Mouse (Mus musculus): ENCODE results near the gene Slc27a3. TPM values are rescaled to one million over a fixed set of nuclear protein-coding genes. Genes with fewer than 3 reads are reported as not detected.

Gene Slc27a3
- total and polyA plus RNA-seq, 3 experiments, result 1.9 to 2.8 TPM; not detected in 1

DNA sequence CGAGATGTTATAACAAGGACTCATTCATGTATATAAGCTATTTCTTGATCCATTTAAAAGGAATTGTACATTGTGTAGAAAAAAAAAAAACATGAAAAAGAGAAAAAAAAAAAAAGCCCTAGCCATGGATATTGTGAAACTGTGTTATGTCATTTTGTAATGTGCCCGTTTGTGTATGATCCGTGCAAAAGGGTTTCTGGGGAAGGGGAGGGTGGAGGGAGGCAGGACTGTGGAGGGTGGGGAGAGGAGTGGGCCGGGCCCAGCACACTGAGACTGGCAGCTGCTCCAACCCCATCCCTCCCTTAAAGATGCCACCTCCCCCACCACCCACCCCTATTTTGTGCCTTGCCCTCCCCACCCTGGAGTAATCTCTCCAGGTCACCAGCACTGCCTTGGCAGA lies 28.3 kb downstream of the Slc27a3 start:
- Histone ChIP-seq H3K79me2 (ENCODE audit: control insufficient read depth, insufficient read depth, low read length, poor library complexity) (no peaks in the 10 kb centered on the region), H3K36me3 (ENCODE audit: control insufficient read depth in 1 of 2, insufficient read depth in 2 of 2, low read length in 2 of 2) (peaks cover 0 to 15% of the 10 kb centered on the region in 2 experiments; a peak in 3 of 4 replicates)

DNA sequence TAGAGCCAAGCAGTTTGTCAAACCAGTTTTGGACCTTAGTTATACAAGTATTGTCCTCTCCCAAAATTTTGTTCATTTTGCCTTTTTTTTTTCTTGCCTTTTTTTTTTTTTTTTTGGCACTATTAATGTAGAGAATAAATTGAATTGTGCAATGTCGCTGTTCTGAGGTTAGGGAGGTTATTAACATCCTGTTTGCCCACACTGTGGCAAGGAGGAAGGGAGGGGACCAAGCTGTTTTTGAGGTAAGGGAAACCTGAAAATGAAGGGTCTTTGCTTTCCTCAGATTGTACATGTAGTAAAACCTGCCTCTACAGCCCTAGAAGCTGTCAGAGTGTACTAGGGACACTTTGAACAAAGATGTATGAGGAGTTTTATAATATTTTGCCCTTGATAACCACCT lies 30.5 kb downstream of the Slc27a3 start:
- H3K36me3 ChIP-seq (ENCODE audit: control insufficient read depth in 1 of 2, insufficient read depth in 2 of 2, low read length in 2 of 2), result peaks cover 0 to 32% of the 10 kb centered on the region in 2 experiments; a peak in 2 of 4 replicates
- no peak overlapping the region for H3K9ac ChIP-seq (ENCODE audit: control insufficient read depth, low read depth, low read length, poor library complexity, severe bottlenecking)
- no peaks in the 10 kb centered on the region for H3K79me2 ChIP-seq (ENCODE audit: control insufficient read depth, insufficient read depth, low read length, poor library complexity)
- TF ChIP-seq ETS1 (IDR thresholded peaks at IDR 0.05; ENCODE audit: low read depth, low read length), result no peak
- TF ChIP-seq KAT2A (conservative IDR thresholded peaks at IDR 0.05; ENCODE audit: low read depth, low read length), result no peak
- TF ChIP-seq POLR2AphosphoS5 (IDR thresholded peaks at IDR 0.05; ENCODE audit: borderline replicate concordance, low read depth, low read length), result no peak
- no peak for TF ChIP-seq TAL1 (IDR thresholded peaks at IDR 0.05; ENCODE audit: low read length)
- no peak for TF ChIP-seq ELF1 (IDR thresholded peaks at IDR 0.05; ENCODE audit: low read depth, low read length)
- no peak for TF ChIP-seq POLR2AphosphoS2 (IDR thresholded peaks at IDR 0.05; ENCODE audit: low read length)
- TF ChIP-seq TCF12 (IDR thresholded peaks at IDR 0.05; ENCODE audit: low read depth, low read length), result no peak
- no peak for TF ChIP-seq NELFE (IDR thresholded peaks at IDR 0.05; ENCODE audit: low read depth, low read length)
- TF ChIP-seq ZNF384 (IDR thresholded peaks at IDR 0.05; ENCODE audit: low read depth, low read length), result no peak
- TF ChIP-seq HCFC1 (IDR thresholded peaks at IDR 0.05; ENCODE audit: low read depth, low read length), result no peak
- no peak for TF ChIP-seq JUND (IDR thresholded peaks at IDR 0.05; ENCODE audit: low read depth, low read length)
- no peak for TF ChIP-seq MYB (IDR thresholded peaks at IDR 0.05; ENCODE audit: low read depth, low read length)
- TF ChIP-seq MXI1 (IDR thresholded peaks at IDR 0.05; ENCODE audit: low read depth, low read length), result no peak
- no peak overlapping the region for H3K27ac ChIP-seq (ENCODE audit: control insufficient read depth, low read depth, low read length)
- H3K9me3 ChIP-seq (replicated peaks; ENCODE audit: insufficient read depth, low read length), result no peaks in the 10 kb centered on the region
- no peak for DNase-seq (ENCODE audit: low read depth, low spot score)
- H3K4me3 ChIP-seq (ENCODE audit: control insufficient read depth in 1 of 2, insufficient read depth in 1 of 2, low read depth in 2 of 2, low read length in 2 of 2), result no peak overlapping the region
- no peaks in the 10 kb centered on the region for H3K4me1 ChIP-seq (ENCODE audit: control insufficient read depth in 1 of 2, insufficient read depth in 2 of 2, low read length in 2 of 2)
- no peaks in the 10 kb centered on the region for H3K27me3 ChIP-seq (ENCODE audit: control insufficient read depth in 1 of 2, insufficient read depth in 2 of 2, low read length in 2 of 2)

More for the DNA sequence above, 28.3 kb downstream of the Slc27a3 start:
- 0 out of 2 replicates have a peak, but pooled peaks have one; percentile 18 for TF ChIP-seq ZNF384 (IDR thresholded peaks at IDR 0.05; ENCODE audit: low read depth, low read length)
- no peak for TF ChIP-seq RAD21 (IDR thresholded peaks at IDR 0.05; ENCODE audit: low read depth, low read length)
- Histone ChIP-seq H3K27me3 (ENCODE audit: control insufficient read depth in 1 of 2, insufficient read depth in 2 of 2, low read length in 2 of 2) (no peaks in the 10 kb centered on the region), H3K4me1 (ENCODE audit: control insufficient read depth in 1 of 2, insufficient read depth in 2 of 2, low read length in 2 of 2) (peaks cover 0 to 3% of the 10 kb centered on the region in 2 experiments; a peak in 2 of 4 replicates), H3K4me3 (ENCODE audit: control insufficient read depth in 1 of 2, insufficient read depth in 1 of 2, low read depth in 2 of 2, low read length in 2 of 2) (no peak overlapping the region), H3K9me3 (replicated peaks; ENCODE audit: insufficient read depth, low read length) (no peaks in the 10 kb centered on the region), H3K27ac (ENCODE audit: control insufficient read depth, low read depth, low read length) (no peak overlapping the region), H3K9ac (ENCODE audit: control insufficient read depth, low read depth, low read length, poor library complexity, severe bottlenecking) (no peak overlapping the region)
- no peak for DNase-seq (ENCODE audit: low read depth, low spot score)

DNA sequence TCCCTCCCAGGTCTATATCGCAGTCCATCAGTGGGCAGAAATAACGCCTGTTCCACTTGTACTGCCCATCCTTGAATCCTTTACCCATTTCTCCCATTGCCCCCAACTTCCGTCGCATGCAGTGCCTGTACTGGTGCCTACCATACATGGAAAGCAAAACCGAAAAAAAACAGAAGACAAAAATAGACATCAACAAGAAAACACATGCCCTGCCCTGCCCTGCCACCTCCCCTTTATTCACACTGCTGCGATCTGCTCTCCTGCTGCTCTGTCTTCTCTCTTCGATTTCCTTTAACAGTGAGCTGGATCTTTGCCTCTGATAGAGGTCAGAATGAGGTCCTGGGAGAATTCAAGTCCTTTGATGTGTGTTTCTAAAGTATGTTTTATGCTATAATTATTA lies 31.8 kb downstream of the Slc27a3 start:
- no peaks in the 10 kb centered on the region for H3K4me1 ChIP-seq (ENCODE audit: control insufficient read depth in 1 of 2, insufficient read depth in 2 of 2, low read length in 2 of 2)
- TF ChIP-seq NRF1 (IDR thresholded peaks at IDR 0.05; ENCODE audit: insufficient read depth, low read depth, low read length, poor library complexity, severe bottlenecking), result no peak
- no peak for TF ChIP-seq CTCF (IDR thresholded peaks at IDR 0.05 in 2 of 3, conservative IDR thresholded peaks at IDR 0.05 in 1 of 3; ENCODE audit: control insufficient read depth in 1 of 3, insufficient read depth in 1 of 3, low read depth in 2 of 3, low read length in 3 of 3, poor library complexity in 1 of 3, severe bottlenecking in 1 of 3)
- TF ChIP-seq MAZ (IDR thresholded peaks at IDR 0.05; ENCODE audit: low read depth, low read length), result no peak
- no peak for TF ChIP-seq GATA1 (IDR thresholded peaks at IDR 0.05; ENCODE audit: low read depth, low read length)
- TF ChIP-seq POLR2AphosphoS2 (IDR thresholded peaks at IDR 0.05; ENCODE audit: low read length), result no peak
- no peak for TF ChIP-seq SMC3 (IDR thresholded peaks at IDR 0.05; ENCODE audit: low read depth, low read length)
- TF ChIP-seq ZC3H11A (IDR thresholded peaks at IDR 0.05; ENCODE audit: low read depth, low read length), result no peak
- TF ChIP-seq TCF12 (IDR thresholded peaks at IDR 0.05; ENCODE audit: low read depth, low read length), result no peak
- no peaks in the 10 kb centered on the region for H3K9me3 ChIP-seq (replicated peaks; ENCODE audit: insufficient read depth, low read length)
- H3K4me3 ChIP-seq (ENCODE audit: control insufficient read depth in 1 of 2, insufficient read depth in 1 of 2, low read depth in 2 of 2, low read length in 2 of 2), result no peak overlapping the region
- no peak for DNase-seq (ENCODE audit: low read depth, low spot score)
- H3K79me2 ChIP-seq (ENCODE audit: control insufficient read depth, insufficient read depth, low read length, poor library complexity), result no peaks in the 10 kb centered on the region
- no peaks in the 10 kb centered on the region for H3K27me3 ChIP-seq (ENCODE audit: control insufficient read depth in 1 of 2, insufficient read depth in 2 of 2, low read length in 2 of 2)
- peaks cover 0 to 44% of the 10 kb centered on the region in 2 experiments; a peak in 2 of 4 replicates for H3K36me3 ChIP-seq (ENCODE audit: control insufficient read depth in 1 of 2, insufficient read depth in 2 of 2, low read length in 2 of 2)
- no peak overlapping the region for H3K27ac ChIP-seq (ENCODE audit: control insufficient read depth, low read depth, low read length)
- no peak overlapping the region for H3K9ac ChIP-seq (ENCODE audit: control insufficient read depth, low read depth, low read length, poor library complexity, severe bottlenecking)
